Mouse (Mus musculus) frontal cortex, postnatal 25 days (tissue): ENCODE measurements around the gene Mast4.
A peak's percentile ranks its signal among the peaks of the same experiment; 100 is the strongest.

Experiments used
- DNase-seq, 2 experiments: peaks; one replicate each; pipeline ENCODE4 v3.0.0; 2022; ENCODE audit warnings: low spot score in 2 of 2

Gene Mast4

DNA sequence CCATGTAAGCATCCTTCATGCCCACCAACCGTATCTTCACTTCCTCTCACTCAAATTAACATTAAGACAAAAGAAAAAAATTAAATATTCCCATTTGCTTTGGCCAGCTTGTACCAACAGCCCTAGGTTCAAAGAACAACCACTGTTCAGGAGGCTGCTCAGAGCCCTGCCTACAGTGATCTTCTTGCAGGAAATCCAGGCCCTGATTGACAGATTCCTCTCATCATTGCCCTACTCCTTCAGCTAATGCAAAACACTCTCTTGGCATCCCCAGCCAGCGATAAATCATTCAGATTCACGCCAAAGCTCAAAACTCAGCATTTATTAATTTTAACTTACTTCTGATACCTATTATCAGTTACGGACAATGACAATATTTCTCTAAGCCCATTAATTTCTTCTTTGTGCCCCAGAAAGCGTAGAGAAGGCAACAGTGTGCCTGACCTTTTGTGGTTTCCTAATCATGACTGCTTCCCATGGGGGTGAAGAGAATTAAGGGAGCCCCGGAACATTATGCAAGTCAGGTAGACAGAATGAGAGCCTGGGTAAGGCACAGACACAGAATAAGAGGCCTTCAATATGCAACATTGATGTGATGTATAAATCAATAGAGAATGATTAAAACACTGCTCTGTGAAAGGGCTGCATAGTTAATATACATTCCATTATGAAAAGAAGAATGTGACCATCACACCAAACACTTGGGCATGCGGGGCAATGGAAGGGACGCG lies 135.9 kb downstream of the Mast4 start:
- DNase-seq = no peak

DNA sequence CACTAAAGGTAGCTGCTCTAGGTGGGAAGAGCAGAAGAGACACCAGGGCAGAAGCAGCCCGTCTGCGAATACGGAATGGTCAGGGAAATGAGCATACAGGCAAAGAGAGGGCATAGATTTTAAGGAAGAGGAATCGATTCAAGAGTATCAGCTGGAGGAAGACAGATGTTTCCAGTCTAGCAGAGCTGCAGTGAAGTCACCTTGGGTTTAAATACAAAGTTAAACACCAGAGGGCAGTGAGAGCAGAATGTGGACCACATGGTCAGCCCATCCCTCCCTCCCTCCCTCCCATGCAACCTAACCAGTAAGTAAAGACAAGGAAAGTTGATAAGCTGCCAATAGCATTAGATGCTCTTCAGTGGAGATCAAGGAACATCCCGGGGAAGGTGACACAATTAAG lies 138.0 kb downstream of the Mast4 start:
- DNase-seq = no peak

DNA sequence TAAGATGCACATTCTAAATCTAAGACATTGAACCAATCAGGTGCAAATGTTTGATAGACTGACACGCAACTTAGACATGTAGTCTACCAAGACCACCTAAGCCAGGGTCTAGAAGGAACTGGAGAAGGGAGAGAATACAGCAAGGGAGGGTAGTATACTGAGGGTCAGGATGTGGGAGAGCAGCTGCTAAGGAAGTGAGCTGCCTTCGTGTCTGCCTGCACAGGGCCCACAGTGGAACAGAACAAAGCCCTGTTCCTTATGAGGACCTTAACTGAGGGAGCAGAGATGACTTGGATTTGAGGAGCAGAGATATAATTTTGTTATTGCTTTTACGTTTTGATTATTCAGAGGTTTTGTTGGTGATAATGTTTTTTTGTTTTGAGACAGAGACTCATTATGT lies 138.4 kb downstream of the Mast4 start:
- no peak for DNase-seq

DNA sequence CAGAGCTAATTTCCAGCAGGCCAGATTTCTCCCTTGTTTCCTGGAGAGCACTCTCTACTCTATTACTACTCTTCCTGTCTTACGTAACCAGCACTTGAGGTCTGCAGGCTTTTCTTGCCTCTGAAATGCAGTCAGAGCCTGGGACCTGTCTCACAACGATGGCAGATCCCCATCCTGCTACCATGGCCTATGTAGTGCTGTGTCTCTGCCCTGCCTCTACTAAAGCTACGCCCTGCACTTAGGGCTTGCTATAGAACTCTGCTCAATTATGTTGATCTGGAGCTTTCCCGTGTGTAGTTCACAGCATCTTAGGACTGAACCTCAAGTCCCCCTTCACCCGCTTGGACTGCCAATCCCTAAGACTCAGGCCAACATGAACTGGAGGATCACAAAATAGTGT lies 150.7 kb downstream of the Mast4 start:
- DNase-seq = no peak

DNA sequence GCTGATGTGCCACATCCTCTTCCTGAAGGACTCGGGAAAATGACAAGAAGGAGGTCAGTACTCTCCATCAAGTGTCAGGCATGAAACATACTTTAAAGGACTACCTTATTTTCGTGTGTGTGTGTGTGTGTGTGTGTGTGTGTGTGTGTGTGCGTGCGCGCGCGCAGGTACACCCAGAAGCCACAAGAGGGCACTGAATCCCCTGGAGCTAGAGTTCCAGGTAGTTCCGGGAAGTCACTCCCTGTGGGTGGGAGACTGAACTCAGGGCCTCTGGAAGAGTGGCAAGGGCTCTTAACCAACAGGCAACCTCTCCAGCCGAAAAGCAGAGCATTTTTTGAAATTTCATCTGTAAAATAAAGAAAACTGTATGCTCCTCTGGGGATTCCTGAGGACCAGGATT lies 152.5 kb downstream of the Mast4 start:
- no peak for DNase-seq

DNA sequence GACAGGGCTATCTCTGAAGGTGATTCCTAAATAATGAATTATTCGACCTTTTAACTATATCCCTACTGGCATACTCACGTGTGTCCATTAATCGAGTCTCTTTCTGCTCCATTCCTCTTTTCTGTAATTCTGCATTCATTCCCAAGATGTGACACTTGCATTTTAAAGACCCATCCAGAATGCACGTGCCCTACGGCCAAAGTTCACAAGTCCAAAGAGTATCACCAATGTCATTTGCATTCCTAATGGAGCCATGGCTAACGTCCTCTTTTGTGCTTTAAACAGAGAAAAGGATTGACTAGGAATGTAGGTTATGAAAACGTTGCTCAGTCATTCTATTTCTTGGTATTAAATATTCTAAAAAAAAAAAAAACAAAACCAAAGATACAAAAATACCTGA lies 157.4 kb downstream of the Mast4 start:
- DNase-seq = no peak

DNA sequence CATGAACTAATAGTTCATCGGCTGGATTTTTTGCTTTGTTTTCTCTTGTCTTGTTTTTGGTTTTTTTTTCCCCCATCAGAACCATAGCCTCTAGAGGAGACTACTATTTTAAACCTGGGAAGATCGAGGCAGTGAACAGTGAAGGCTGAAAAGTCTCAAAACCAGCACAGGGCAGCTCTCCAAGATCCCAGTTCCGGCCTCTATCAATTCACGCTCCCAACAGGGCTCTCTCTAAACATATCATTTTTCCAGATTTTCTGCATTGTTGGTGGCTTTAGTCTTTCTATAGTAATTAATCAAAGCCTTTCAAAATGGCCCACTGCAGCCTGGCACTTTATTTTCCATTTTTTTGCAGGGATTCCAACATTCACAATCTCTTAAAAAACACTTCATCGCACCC lies 159.9 kb downstream of the Mast4 start:
- DNase-seq = no peak

DNA sequence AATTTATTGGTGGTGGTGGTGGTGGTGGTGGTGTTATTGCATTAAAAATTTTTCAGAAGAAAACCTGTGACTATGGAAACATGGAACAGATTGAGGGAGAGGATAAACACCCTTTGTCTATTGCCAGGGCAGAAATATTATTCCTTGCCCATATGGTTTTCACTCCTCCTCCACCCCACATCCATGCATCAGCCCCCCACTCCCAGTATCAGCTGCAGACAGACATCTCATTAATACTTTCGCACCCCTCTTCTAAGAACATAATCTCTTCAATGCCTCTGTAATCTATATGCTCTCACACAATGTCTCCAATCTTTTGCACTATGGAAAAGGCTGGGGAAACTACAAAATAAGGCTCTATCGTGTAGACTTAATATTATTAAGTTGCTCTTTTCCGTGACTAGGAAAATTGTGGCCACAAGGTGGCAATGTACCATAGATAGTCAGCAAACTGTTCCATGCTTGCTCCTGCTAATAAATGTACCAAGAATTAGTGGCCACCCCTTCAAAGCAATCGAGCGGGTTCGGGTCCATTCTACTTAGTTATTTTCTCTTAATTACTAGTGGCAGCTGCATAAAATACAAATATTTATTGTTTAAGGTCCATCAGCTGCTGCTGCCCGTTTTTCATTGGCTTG lies 160.6 kb downstream of the Mast4 start:
- peak; percentile 27 to 53 for DNase-seq

DNA sequence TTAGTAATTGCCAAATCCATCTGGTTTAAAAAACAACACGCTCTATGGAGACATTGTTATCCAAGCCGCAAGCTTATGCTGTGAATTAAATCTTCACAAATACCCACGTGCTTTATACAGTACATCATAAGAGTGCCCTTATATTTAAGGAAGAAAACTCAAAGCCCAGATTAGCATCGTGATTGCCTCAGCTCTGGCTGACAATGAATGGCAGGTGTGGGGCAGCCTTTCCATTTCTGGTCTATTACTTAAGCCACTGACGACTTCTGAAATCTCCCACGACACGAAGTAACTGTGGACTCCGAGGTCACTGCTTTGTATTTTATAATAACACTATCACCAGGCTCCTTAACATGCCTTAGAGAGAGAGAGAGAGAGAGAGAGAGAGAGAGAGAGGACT lies 182.4 kb downstream of the Mast4 start:
- DNase-seq = no peak

DNA sequence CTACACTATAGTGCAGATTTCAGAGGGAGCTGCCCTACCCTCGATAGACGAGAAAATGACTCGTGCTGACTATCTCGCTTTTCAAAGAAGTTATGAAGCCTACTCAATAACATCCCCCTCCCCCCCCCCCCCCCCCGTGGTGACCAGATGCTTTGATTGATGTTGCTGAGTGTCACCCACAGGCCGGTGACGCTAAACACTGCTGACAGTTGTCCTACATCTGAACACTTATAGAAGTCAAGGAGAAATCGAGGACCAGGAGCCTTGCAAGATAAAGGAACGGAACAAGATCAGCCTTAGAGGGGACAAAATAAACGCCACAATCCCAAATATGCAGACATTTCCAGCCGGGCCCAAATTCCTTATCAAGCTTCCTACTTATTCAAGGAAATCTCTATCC lies 183.1 kb downstream of the Mast4 start:
- no peak for DNase-seq

DNA sequence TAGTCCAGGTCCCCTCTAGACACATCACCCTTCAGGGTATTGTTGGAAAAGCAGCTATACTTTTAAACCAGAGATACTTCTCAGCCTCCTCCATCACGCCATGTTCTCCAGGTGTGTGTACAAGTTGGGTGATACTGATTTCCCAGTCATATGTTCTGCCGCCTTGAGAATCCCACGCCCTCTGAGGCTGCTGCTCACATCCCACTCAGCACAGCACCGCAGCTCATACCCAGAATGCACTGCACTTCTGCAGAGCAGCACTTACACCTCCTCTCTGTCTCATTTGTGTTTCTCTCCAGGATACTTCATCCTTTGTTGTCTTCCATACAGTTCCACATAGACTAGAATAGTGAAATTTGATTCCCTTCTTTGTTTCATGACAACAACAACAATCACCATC lies 183.6 kb downstream of the Mast4 start:
- peak; percentile 16 to 44 for DNase-seq

DNA sequence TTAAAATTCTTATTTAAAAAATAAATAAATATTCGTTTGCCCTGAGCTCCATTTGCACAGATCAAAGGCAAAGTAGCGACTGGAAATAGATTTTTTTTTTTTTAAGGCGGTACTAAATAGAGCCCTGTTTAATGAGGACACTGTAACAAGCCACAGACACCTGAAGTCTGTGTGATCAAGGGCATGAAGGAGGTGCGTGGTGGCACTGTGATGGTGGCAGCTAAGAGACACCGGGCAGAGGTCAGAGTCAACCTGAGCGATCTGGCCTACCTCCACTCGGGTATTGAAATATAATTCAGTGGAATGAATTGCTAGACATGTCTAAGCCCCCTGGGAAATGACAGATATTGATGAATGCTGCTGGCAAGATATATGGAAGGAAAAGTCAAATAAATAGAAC lies 184.9 kb downstream of the Mast4 start:
- DNase-seq = no peak

DNA sequence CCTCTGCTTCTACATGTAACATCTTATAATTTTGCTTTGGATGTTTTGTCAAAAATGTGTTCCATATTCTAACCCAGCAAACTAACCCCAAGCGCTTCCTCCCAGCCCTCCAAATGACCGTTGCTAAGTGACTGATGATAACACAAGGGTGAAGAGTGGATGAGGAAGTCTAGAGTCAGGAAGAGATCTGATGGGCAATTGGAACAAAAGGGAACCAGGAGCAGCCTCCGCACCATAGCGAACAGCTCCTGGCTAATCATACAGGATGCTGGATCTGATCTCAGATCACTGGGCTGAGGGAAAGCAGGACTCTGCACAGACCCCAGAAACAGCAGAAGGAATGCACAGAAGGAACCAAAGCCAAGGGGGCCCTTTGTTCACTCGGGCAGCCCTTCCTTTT lies 190.0 kb downstream of the Mast4 start:
- no peak for DNase-seq

DNA sequence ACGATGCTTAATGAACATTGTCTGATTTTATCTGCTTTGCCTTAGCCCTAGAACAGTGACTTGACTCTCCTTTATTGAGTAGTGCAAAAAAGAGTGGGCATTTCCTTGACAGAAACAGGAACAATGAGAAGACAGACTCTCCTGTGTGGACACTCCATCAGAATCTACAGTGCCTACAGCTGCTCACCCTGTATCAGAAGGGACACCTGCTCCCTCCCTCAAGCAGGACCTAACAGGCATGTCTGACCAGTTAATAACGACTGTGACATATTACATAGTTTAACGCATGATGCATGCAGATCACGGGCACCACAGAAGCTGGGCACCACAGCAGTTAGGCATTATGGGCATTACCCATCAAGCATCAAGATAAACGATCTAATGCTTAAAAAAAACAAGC lies 193.0 kb downstream of the Mast4 start:
- no peak for DNase-seq

DNA sequence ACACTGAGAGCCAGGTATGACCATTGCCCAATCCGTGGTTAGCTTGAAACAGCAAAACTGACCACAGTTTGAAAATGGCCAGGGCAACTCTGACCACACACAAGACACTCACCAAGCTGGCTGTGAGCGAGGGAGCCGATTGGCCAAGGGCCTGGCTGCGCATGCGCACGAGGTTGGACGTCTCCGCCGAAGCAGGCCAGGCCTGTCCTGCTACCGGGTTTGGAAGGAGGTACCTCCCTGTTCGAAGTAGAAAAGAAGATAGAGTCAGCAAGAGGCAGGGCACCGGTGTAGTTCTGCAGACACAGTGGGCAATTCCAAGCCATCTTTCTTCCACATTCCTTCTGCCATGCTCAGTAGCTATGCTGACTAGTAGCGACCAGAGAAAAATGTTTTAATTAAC lies 194.2 kb downstream of the Mast4 start:
- DNase-seq = no peak

DNA sequence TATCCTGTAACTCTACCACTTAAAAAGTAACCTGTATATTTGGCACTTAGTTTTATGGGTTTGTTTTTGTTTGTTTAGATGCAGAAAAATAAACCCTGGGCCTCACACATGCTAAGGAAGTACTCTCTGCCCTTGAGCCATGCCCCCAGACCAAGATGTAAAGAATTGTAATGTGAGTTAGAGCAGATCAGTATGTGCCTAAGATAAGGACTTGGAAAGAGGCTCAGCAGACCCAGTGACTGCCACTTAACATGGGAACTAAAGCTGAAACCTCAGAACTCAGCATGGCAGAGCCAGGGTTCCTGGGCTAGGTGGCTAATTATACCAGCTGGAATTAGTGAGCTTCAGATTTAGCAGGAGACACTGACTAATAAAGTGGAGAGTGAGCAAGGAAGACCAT lies 196.0 kb downstream of the Mast4 start:
- DNase-seq = no peak

DNA sequence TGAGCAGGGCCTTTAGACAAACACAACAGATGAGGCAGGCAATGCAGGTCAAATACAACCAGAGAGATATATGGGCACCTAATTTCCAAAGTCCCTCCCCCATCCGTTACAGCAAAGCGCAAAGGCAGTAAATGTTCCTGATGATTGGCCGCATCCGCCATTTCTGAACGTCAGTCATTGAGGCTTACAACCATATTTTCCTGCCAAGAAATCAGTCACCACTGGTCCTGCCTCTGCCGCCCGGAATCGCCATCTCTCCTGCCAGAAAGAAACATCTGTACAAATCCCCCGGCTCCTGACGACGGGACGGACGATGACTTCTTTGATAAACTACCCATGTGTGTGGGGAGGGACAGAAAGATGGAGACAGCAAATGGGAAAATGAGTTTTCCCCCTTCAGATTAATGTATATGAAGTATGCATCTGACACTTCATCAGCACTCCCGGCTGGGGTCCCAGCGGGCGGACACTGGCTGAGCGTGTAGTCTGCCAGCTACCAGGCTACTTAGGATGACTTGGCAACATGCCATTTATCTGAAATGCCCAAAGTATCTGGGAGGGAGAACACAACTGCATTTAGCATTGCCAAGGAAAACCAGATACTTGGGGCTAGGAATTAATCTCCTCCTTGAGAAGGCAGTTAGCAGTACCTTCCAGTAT lies 198.9 kb downstream of the Mast4 start:
- no peak for DNase-seq

DNA sequence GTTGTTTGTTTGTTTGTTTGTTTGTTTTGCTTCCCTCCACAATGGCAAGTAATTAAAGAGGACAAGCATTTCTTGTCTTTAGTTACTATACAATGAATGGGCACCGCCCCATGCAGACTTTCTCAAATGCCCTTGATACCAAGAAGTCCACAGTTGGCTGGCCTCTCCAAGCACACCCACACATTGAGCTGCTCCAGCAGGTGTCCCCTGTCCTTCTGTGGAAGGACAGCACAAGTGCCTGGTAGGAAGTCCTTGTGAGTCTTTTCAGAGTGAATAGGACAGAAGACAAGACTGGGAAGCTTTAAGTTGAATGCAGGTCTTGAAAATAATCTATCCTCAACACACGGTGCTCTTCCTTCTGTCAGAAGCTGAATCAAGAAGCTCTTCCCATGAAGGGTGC lies 202.5 kb downstream of the Mast4 start:
- DNase-seq = no peak

DNA sequence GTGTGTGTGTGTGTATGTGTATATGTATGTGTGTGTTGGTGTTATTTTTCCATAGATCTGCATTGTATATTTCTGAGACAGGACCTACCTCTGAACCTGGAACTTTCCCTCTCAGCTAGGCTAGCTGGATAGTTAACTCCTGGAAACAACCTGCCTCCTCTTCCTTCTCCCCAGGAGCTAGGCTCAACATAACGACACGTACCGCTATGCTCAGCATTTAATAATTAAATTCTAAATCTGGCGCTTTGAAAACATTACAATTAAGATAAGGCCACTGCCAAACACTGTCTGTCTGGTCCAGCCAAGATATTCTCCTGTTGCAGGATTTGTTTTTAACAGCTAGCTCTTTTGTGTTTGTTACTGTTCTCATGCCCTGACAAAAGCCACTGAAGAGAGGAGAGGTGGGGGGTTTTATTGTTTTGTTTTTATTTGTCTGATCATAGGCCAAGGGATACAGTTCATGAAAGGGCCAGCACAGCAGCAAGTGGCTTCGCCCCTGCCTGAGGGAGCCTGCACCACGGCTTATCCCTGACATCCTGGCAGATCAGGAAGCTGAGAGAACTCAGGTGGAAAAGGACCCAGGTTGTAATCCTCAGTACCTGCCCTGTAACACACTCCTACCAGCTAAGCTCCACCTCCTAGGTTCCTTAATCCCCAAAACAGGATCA lies 205.0 kb downstream of the Mast4 start:
- no peak for DNase-seq

DNA sequence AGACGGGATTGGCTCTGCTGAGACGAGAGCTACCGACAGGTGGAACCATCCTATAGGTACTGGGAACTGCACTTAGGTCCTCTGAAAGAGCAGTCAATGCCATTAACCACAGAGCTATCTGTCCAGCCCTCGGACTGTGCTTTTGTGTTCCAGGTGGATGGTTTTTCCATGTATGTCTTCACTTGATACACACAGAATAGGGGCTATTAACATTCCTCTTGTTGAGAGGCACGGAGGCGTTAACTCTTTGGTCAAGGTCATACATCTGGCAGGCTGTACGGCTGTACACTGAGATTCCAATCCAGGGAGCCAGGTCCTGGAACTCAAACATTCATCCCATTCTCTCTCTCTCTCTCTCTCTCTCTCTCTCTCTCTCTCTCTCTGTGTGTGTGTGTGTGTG lies 205.6 kb downstream of the Mast4 start:
- DNase-seq = no peak

DNA sequence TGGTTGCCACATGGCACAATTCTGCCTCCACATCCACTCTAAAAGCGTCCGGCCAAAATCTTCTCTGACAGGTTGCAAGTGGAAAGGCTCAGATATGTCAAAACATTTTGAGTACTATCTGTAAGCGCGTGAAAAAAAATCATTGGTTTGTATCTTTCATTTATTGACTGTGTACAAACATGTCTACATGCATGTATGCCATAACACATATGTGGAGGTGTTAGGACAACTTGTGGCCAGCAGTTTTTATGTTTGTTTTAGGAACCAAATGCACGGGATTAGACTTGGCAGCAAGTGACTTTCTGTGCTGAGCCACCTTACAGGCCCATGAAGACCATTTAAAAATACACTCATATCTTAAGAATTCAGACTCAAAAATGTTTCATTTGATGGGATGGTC lies 206.7 kb downstream of the Mast4 start:
- no peak for DNase-seq

DNA sequence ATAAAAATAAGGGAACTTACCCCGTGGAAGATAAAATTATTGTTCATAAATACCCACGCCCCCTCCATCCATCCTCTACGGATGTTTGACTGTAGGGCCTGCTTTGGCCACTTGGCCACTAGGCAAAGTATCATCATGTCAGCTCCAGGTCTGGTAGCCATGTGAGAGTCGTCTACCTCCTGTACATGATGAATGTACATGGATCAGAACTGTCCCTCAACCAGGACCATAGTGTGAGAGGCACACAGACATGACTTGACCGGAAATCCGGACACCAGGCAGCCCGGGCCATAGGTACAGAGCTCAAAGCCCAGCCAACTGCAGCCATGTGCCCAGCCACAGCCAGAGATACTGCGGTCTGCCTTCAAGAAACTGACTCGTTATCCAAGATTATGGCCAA lies 210.6 kb downstream of the Mast4 start:
- DNase-seq = no peak
